ENCODE assay signal across 8 mouse cellular contexts in genomic region chr6:121130039-121130705, GRCm38 (mm10). TPM values are rescaled to one million over a fixed set of nuclear protein-coding genes. Genes with fewer than 3 reads are reported as not detected.
DNase-seq lines count a peak whose midpoint lies in the region; ATAC-seq and TF ChIP-seq lines count a peak whose summit lies in the region.

No protein-coding gene starts in this region.

- WGBS in heart, embryonic 13.5 days = 2% methylated on average over 32 of the region's 32 CpGs
- under 1% methylated on average over 32 of the region's 32 CpGs for WGBS in kidney, postnatal 0 days
- whole genome bisulfite sequencing in liver, adult 2 months = 2% methylated on average over 32 of the region's 32 CpGs

- TF ChIP-seq CTCF in brain, embryonic 14.5 days (IDR thresholded peaks at IDR 0.05; ENCODE audit: borderline replicate concordance, extremely low read depth, insufficient read depth, insufficient read length) = peak; percentile 95
- peak; percentile 95 for TF ChIP-seq CTCF in kidney, postnatal 0 days (IDR thresholded peaks at IDR 0.05; ENCODE audit: low read depth)
- peak; percentile 93 for TF ChIP-seq CTCF in liver, adult 2 months (IDR thresholded peaks at IDR 0.05; ENCODE audit: low read depth, low read length)

- peak; percentile 79 for ATAC-seq in heart, embryonic 13.5 days (ENCODE audit: extremely low read depth, insufficient number of reproducible peaks, low FRiP score, low TSS enrichment)
- peak; percentile 88 for ATAC-seq in kidney, postnatal 0 days (replicated peaks; ENCODE audit: low FRiP score, low read depth)

- no peaks in the 10 kb centered on the region for H3K36me3 ChIP-seq in erythroblast, embryonic 14.5 days (ENCODE audit: control insufficient read depth)
- H3K36me3 ChIP-seq in heart, embryonic 13.5 days = no peaks in the 10 kb centered on the region
- H3K36me3 ChIP-seq in kidney, postnatal 0 days (ENCODE audit: insufficient read depth, low read length) = no peaks in the 10 kb centered on the region
- H3K36me3 ChIP-seq in liver, adult 2 months (ENCODE audit: control insufficient read depth, insufficient read depth, low read length) = no peaks in the 10 kb centered on the region
- H3K36me3 ChIP-seq in splenic B cell, adult 2 months (ENCODE audit: control insufficient read depth, insufficient read depth, low read length, poor library complexity, severe bottlenecking) = no peaks in the 10 kb centered on the region

- H3K27me3 ChIP-seq in erythroblast, embryonic 14.5 days (ENCODE audit: control insufficient read depth) = peaks cover 70% of the 10 kb centered on the region
- H3K27me3 ChIP-seq in heart, embryonic 13.5 days (replicated peaks) = peaks cover 29% of the 10 kb centered on the region
- H3K27me3 ChIP-seq in kidney, postnatal 0 days (ENCODE audit: insufficient read depth, low read length) = 0 out of 2 replicates have a peak, but pooled peaks cover 10% of the 10 kb centered on the region
- no peaks in the 10 kb centered on the region for H3K27me3 ChIP-seq in liver, adult 2 months (ENCODE audit: control insufficient read depth, insufficient read depth, low read length)
- H3K27me3 ChIP-seq in splenic B cell, adult 2 months (ENCODE audit: control insufficient read depth, insufficient read depth, low read length, poor library complexity, severe bottlenecking) = no peaks in the 10 kb centered on the region; the same call in 1 of the 2 replicates

- peak overlapping the region; percentile 78 for H3K9ac ChIP-seq in heart, embryonic 13.5 days
- peak overlapping the region; percentile 43 for H3K9ac ChIP-seq in kidney, postnatal 0 days (ENCODE audit: low read depth, low read length)
- H3K9ac ChIP-seq in liver, adult 2 months (ENCODE audit: low read depth, low read length) = peak overlapping the region; percentile 52

- DNase-seq in CD4-positive helper T cell, adult 2 months (ENCODE audit: low read depth, low spot score) = peak; percentile 84
- DNase-seq in brain, embryonic 14.5 days (ENCODE audit: low read depth) = peak; percentile 97
- peak; percentile 94 for DNase-seq in kidney, postnatal 0 days (ENCODE audit: low spot score)
- DNase-seq in liver, adult 2 months (ENCODE audit: extremely low read depth, low read depth, low spot score) = peak; percentile 71
- DNase-seq in naive thymus-derived CD4-positive, alpha-beta T cell, adult 2 months (ENCODE audit: low read depth) = peak; percentile 92
- DNase-seq in splenic B cell, adult 2 months (ENCODE audit: low read depth, low spot score) = peak; percentile 89

- H3K9me3 ChIP-seq in erythroblast, embryonic 14.5 days (ENCODE audit: control insufficient read depth, low read length) = no peaks in the 10 kb centered on the region; the same call in 1 of the 2 replicates
- no peaks in the 10 kb centered on the region for H3K9me3 ChIP-seq in heart, embryonic 13.5 days
- H3K9me3 ChIP-seq in kidney, postnatal 0 days (replicated peaks; ENCODE audit: low read length) = no peaks in the 10 kb centered on the region

- no peak overlapping the region for H3K27ac ChIP-seq in heart, embryonic 13.5 days (replicated peaks)
- H3K27ac ChIP-seq in kidney, postnatal 0 days = no peak overlapping the region
- no peak overlapping the region for H3K27ac ChIP-seq in liver, adult 2 months (replicated peaks; ENCODE audit: insufficient read depth, low read depth, low read length)

- H3K4me2 ChIP-seq in heart, embryonic 13.5 days = peak overlapping the region; percentile 71
- H3K4me2 ChIP-seq in kidney, postnatal 0 days (ENCODE audit: low read length) = peak overlapping the region; percentile 64

- TF ChIP-seq POLR2A in brain, embryonic 14.5 days (IDR thresholded peaks at IDR 0.05; ENCODE audit: borderline replicate concordance, extremely low read depth, insufficient read depth, insufficient read length, poor library complexity, severe bottlenecking) = peak; percentile 48; the same call in 1 of the 2 replicates
- TF ChIP-seq POLR2A in liver, adult 2 months (IDR thresholded peaks at IDR 0.05; ENCODE audit: extremely low read depth, insufficient read depth, low read length) = 0 out of 2 replicates have a peak, but pooled peaks have one; percentile 20

- no peaks in the 10 kb centered on the region for H3K79me2 ChIP-seq in liver, adult 2 months (ENCODE audit: control insufficient read depth, insufficient read depth, low read length)

- H3K4me3 ChIP-seq in erythroblast, embryonic 14.5 days (replicated peaks) = peak overlapping the region; percentile 53
- peak overlapping the region; percentile 48 for H3K4me3 ChIP-seq in heart, embryonic 13.5 days
- peak overlapping the region; percentile 30 for H3K4me3 ChIP-seq in kidney, postnatal 0 days (replicated peaks; ENCODE audit: low read depth, low read length)
- H3K4me3 ChIP-seq in liver, adult 2 months (ENCODE audit: insufficient read depth, low read depth, low read length) = peak overlapping the region; percentile 44

- peaks cover 18% of the 10 kb centered on the region for H3K4me1 ChIP-seq in erythroblast, embryonic 14.5 days (ENCODE audit: control insufficient read depth)
- H3K4me1 ChIP-seq in heart, embryonic 13.5 days = peaks cover 32% of the 10 kb centered on the region
- H3K4me1 ChIP-seq in kidney, postnatal 0 days (replicated peaks; ENCODE audit: insufficient read depth, low read length) = no peaks in the 10 kb centered on the region
- H3K4me1 ChIP-seq in liver, adult 2 months (ENCODE audit: control insufficient read depth, insufficient read depth, low read length) = no peaks in the 10 kb centered on the region

RNA-seq across cellular contexts. Expression of gene Mical3, which starts 0.6 kb away (rescaled TPM):
- 31.2 and 57.5 TPM in 2 replicates for polyA plus RNA-seq in brain, embryonic 14.5 days (2012; rRNA removed)
- polyA plus RNA-seq in erythroblast, embryonic 14.5 days (2012) = 9.7 and 11.0 TPM in 2 replicates
- polyA plus RNA-seq in heart, embryonic 13.5 days (2015; fragmentation: Nextera tagmentation; extraction: Ambion mirVana) = 28.2 and 29.2 TPM in 2 replicates
- polyA plus RNA-seq in kidney, postnatal 0 days (2015; fragmentation: Nextera tagmentation; extraction: Ambion mirVana) = 6.0 and 6.8 TPM in 2 replicates
- 5.8 and 9.0 TPM in 2 replicates for total RNA-seq in liver, adult 2 months (2014; rRNA removed)
- 7.9 and 8.8 TPM in 2 replicates for polyA plus RNA-seq in liver, adult 2 months (2012; rRNA removed)

RNA-seq across cellular contexts. Expression of gene Pex26, which starts 53.3 kb away (rescaled TPM):
- 23.3 and 25.3 TPM in 2 replicates for polyA plus RNA-seq in brain, embryonic 14.5 days (2012; rRNA removed)
- 0.09 and 0.23 TPM in 2 replicates for polyA plus RNA-seq in erythroblast, embryonic 14.5 days (2012)
- polyA plus RNA-seq in heart, embryonic 13.5 days (2015; fragmentation: Nextera tagmentation; extraction: Ambion mirVana) = 4.7 and 5.2 TPM in 2 replicates
- 9.8 and 10.1 TPM in 2 replicates for polyA plus RNA-seq in kidney, postnatal 0 days (2015; fragmentation: Nextera tagmentation; extraction: Ambion mirVana)
- total RNA-seq in liver, adult 2 months (2014; rRNA removed) = 10.0 and 13.2 TPM in 2 replicates
- polyA plus RNA-seq in liver, adult 2 months (2012; rRNA removed) = 20.4 and 23.5 TPM in 2 replicates
